Mouse (Mus musculus): Measurements from ENCODE around the gene Gm12248. TPM values are rescaled to one million over a fixed set of nuclear protein-coding genes. Genes with fewer than 3 reads are reported as not detected.
A peak's percentile ranks its signal among the peaks of the same experiment; 100 is the strongest.
"Not testable (repeated sequence)": the region's sequence is repeated elsewhere in the genome, so short reads cannot be mapped to it uniquely, and the experiment has no call there.

Gene Gm12248
- polyA plus RNA-seq, 1 experiment from 2014 or later = not detected

DNA sequence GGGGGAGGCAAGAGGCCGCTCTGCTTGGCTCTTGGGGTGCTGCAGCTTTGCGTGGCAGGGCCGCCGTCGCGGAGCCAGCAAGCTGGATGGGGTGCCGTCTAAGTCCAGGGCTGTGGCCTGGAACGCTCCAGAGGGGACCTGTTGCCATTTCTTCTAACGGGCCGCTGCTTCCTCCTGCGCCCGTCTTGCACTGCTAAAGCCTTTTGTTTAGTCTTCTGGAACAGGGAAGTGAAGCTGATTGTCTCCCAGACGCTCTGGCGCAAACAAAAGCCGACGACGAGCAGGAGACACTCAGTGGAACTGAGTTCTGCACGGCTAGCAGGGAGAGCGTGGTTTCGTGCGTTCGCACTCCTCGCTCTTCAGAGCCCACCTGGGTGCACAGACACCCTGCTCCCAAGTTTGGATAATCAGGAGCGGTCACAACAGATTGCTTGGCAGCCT is 11.4 kb upstream of the Gm12248 start:
- H3K9ac ChIP-seq (ENCODE audit: low read depth, low read length) = peak overlapping the region; percentile 87
- peak overlapping the region; percentile 71 for H3K4me3 ChIP-seq (ENCODE audit: low read length)
- no peaks in the 10 kb centered on the region for H3K27me3 ChIP-seq (ENCODE audit: control insufficient read depth, insufficient read depth, low read length)
- ATAC-seq (ENCODE audit: low FRiP score, low TSS enrichment) = 0 out of 2 replicates have a peak, but pooled peaks have one; percentile 13
- no peaks in the 10 kb centered on the region for H3K36me3 ChIP-seq (ENCODE audit: control insufficient read depth, insufficient read depth, low read length)
- H3K4me1 ChIP-seq (ENCODE audit: control insufficient read depth, insufficient read depth, low read length) = peaks cover 19% of the 10 kb centered on the region
- H3K4me2 ChIP-seq (replicated peaks; ENCODE audit: low read depth, low read length) = peak overlapping the region; percentile 81
- WGBS = under 1% methylated on average over 24 of the region's 24 CpGs
- no peaks in the 10 kb centered on the region for H3K9me3 ChIP-seq (ENCODE audit: control insufficient read depth, low read length)
- H3K27ac ChIP-seq (ENCODE audit: low read depth, low read length) = peak overlapping the region; percentile 90

DNA sequence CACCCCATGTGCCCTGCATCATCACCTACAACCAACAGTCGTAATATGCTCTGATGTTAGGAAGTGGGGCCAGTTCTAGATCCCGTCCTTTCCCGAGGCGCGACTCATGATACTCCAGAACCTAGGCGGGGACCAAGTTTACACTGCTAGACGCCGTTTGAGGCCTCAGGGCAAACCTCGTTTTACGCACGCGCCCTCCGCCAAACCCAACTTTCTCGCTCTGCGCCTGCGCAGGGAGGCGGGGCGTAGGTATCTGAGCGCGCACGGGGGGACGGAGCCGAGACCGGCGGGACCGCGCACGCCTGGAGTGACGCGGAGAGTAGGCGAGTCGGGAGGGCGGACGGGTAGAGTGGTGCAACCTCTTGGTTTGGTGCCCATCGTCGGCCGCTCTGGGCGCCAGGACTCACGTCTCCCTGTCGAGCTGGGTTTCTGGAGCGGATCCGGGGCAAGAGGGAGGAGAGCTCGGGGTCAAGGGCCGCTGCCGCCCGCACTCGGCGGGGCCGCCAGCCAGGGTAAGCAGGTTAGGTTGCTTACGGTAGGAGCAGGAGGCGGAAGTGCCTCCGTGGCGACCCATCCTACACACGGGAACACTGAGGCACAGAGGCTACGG is 10.9 kb upstream of the Gm12248 start, which contains the start of gene Cnot8:
Cnot8 (plus strand) TSS at position 457 of the 610 bp plus-strand sequence.
- Histone ChIP-seq H3K27me3 (ENCODE audit: control insufficient read depth, insufficient read depth, low read length) (no peaks in the 10 kb centered on the region), H3K4me2 (replicated peaks; ENCODE audit: low read depth, low read length) (peak within 1 kb of the TSS; percentile 81), H3K4me1 (ENCODE audit: control insufficient read depth, insufficient read depth, low read length) (peaks cover 19% of the 10 kb centered on the region), H3K27ac (ENCODE audit: low read depth, low read length) (peak within 1 kb of the TSS; percentile 90), H3K4me3 (ENCODE audit: low read length) (peak within 1 kb of the TSS; percentile 71), H3K36me3 (ENCODE audit: control insufficient read depth, insufficient read depth, low read length) (no peaks in the 10 kb centered on the region), H3K9me3 (ENCODE audit: control insufficient read depth, low read length) (no peaks in the 10 kb centered on the region), H3K9ac (ENCODE audit: low read depth, low read length) (peak within 1 kb of the TSS; percentile 87)
- peak; percentile 97 for ATAC-seq (ENCODE audit: low FRiP score, low TSS enrichment)
- WGBS = under 1% methylated on average over 55 of the region's 55 CpGs

DNA sequence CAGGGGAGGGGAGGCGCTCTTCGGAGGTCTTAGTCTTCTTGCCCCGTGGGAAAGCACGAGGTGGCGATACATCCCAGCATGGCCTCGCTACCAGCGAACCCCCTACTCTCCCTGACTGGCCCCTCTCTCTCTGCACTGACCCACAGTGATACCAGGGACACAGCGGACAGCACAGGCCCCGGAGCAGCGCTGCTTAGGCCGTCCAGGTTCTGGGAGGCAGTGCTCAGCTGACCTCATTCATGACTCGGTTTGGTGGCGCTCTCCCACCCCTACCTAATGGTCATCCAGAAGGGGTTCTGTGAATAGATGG is 10.4 kb upstream of the Gm12248 start:
- Histone ChIP-seq H3K4me2 (replicated peaks; ENCODE audit: low read depth, low read length) (peak overlapping the region; percentile 45), H3K9ac (ENCODE audit: low read depth, low read length) (peak overlapping the region; percentile 52; the same call in 1 of the 2 replicates), H3K27ac (ENCODE audit: low read depth, low read length) (peak overlapping the region; percentile 57; the same call in 1 of the 2 replicates), H3K4me1 (ENCODE audit: control insufficient read depth, insufficient read depth, low read length) (peaks cover 19% of the 10 kb centered on the region), H3K36me3 (ENCODE audit: control insufficient read depth, insufficient read depth, low read length) (no peaks in the 10 kb centered on the region), H3K27me3 (ENCODE audit: control insufficient read depth, insufficient read depth, low read length) (no peaks in the 10 kb centered on the region), H3K9me3 (ENCODE audit: control insufficient read depth, low read length) (no peaks in the 10 kb centered on the region), H3K4me3 (ENCODE audit: low read length) (peak overlapping the region; percentile 31)
- ATAC-seq (ENCODE audit: low FRiP score, low TSS enrichment) = peak; percentile 51
- WGBS = 53% methylated on average over 13 of the region's 13 CpGs

DNA sequence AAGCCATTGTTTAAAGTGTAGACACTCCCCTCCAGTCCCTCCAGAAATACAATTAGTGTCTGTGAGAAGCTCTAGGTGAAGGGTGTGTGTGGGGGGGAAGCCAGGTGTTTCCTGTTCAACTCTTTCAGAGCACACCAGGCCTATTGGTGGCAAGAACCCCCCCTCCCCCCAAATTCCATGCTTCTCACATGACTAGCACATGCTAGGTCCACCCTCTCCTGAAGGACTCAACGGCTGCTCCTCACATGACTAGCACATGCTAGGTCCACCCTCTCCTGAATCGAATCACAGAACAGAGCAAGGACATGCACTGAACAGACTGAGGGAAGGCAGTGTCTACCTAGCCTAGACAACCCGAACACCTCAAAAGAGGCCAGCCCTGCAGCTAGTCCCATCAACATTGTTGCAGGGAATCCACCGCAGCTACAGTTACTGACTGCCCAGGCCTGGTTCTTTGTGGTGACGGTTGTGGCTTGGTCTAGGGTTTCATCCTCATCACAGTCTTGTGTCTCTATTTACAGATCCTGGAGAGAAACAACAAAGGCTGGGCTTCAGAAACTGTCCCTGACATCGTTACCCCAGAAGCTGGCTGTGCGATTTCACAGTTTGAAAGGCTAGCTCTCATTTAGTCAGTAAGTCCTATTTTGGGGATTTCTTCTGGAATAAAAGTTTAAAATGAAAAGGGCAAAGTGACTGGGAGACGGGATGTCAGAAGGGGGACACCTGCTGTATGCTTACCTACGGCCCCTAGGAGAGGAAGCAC is 9.8 kb upstream of the Gm12248 start:
- Histone ChIP-seq H3K9ac (ENCODE audit: low read depth, low read length) (peak overlapping the region; percentile 52; the same call in 1 of the 2 replicates), H3K4me1 (ENCODE audit: control insufficient read depth, insufficient read depth, low read length) (peaks cover 18% of the 10 kb centered on the region), H3K27ac (ENCODE audit: low read depth, low read length) (peak overlapping the region; percentile 57; the same call in 1 of the 2 replicates), H3K4me2 (replicated peaks; ENCODE audit: low read depth, low read length) (peak overlapping the region; percentile 45), H3K27me3 (ENCODE audit: control insufficient read depth, insufficient read depth, low read length) (0 out of 2 replicates have a peak, but pooled peaks cover 2% of the 10 kb centered on the region), H3K9me3 (ENCODE audit: control insufficient read depth, low read length) (no peaks in the 10 kb centered on the region), H3K36me3 (ENCODE audit: control insufficient read depth, insufficient read depth, low read length) (no peaks in the 10 kb centered on the region), H3K4me3 (ENCODE audit: low read length) (peak overlapping the region; percentile 31; the same call in 1 of the 2 replicates)
- 84% methylated on average over 9 of the region's 9 CpGs for WGBS
- ATAC-seq (ENCODE audit: low FRiP score, low TSS enrichment) = no peak

DNA sequence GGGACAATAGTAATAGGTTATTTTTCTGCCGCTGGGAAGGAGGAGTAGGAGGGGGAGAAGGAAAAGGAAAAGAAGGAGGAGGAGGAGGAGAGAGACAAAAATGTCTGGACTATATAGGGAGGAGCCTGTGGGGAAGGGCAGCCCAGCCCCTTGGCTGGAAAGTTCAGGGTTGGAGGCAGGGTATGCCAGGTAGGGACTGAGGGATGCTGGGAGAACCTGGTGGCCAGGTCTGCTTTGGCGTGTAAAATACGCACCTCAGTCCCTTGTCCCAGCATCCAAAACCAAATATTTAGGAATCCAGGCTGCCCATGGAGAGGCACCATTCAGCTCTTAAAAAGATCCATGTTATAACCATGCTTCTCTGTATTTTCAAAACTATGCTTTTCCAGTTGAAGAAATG is 9.2 kb upstream of the Gm12248 start:
- H3K4me3 ChIP-seq (ENCODE audit: low read length) = no peak overlapping the region
- WGBS = 76% methylated on average over 3 of the region's 3 CpGs
- H3K4me2 ChIP-seq (replicated peaks; ENCODE audit: low read depth, low read length) = no peak overlapping the region
- no peak for ATAC-seq (ENCODE audit: low FRiP score, low TSS enrichment)
- H3K9ac ChIP-seq (ENCODE audit: low read depth, low read length) = no peak overlapping the region
- H3K36me3 ChIP-seq (ENCODE audit: control insufficient read depth, insufficient read depth, low read length) = no peaks in the 10 kb centered on the region
- peaks cover 16% of the 10 kb centered on the region for H3K4me1 ChIP-seq (ENCODE audit: control insufficient read depth, insufficient read depth, low read length)
- H3K27ac ChIP-seq (ENCODE audit: low read depth, low read length) = no peak overlapping the region
- H3K27me3 ChIP-seq (ENCODE audit: control insufficient read depth, insufficient read depth, low read length) = 0 out of 2 replicates have a peak, but pooled peaks cover 2% of the 10 kb centered on the region
- H3K9me3 ChIP-seq (ENCODE audit: control insufficient read depth, low read length) = no peaks in the 10 kb centered on the region

DNA sequence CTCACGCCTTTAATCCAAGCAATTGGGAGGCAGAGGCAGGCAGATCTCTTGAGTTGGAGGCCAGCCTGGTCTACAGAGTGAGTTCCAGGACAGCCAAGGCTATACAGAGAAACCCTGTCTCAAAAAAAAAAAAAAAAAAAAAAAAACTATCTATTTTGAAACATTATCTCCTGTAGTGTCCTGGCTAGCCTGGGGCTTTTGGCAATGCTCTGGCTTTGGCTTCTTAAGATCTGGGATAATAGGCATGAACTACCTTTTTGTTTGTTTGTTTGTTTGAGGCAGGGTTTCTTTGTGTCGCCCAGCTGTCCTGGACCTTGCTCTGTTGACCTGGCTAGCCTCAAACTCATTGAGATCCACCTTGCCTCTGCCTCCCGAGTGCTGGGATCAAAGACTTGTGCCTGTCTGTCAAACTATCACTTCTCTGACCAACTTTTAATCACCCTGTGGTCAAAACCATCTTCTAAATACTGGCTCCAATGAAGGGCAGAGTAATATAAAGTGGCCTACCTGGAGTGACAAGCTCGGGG is 8.3 kb upstream of the Gm12248 start:
- H3K4me2 ChIP-seq (replicated peaks; ENCODE audit: low read depth, low read length) = no peak overlapping the region
- no peaks in the 10 kb centered on the region for H3K36me3 ChIP-seq (ENCODE audit: control insufficient read depth, insufficient read depth, low read length)
- peaks cover 16% of the 10 kb centered on the region for H3K4me1 ChIP-seq (ENCODE audit: control insufficient read depth, insufficient read depth, low read length)
- H3K9me3 ChIP-seq (ENCODE audit: control insufficient read depth, low read length) = no peaks in the 10 kb centered on the region
- H3K9ac ChIP-seq (ENCODE audit: low read depth, low read length) = no peak overlapping the region
- H3K4me3 ChIP-seq (ENCODE audit: low read length) = no peak overlapping the region
- no peak for ATAC-seq (ENCODE audit: low FRiP score, low TSS enrichment)
- H3K27ac ChIP-seq (ENCODE audit: low read depth, low read length) = no peak overlapping the region
- H3K27me3 ChIP-seq (ENCODE audit: control insufficient read depth, insufficient read depth, low read length) = 0 out of 2 replicates have a peak, but pooled peaks cover 2% of the 10 kb centered on the region
- 83% methylated on average over 4 of the region's 4 CpGs for WGBS

DNA sequence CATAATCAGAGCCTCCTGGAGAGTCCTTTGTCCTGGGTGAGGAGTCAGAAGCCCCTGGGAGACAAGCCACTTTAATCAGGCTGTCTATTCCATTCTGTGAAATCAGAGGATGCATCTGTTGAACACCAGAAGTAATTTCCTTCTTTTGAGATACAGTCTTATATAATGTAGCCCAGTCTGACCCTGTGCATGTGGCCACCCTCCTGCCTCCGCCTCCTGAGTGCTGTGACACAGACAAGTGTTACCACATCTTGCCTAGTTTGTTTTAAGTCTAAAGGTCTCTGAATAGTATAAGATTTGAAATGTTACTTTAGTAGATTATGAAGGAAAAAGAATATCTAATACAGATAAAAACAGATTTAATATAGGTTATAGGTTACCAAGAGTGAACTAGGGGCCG is 7.1 kb upstream of the Gm12248 start:
- no peak overlapping the region for H3K27ac ChIP-seq (ENCODE audit: low read depth, low read length)
- no peak overlapping the region for H3K4me3 ChIP-seq (ENCODE audit: low read length)
- peaks cover 11% of the 10 kb centered on the region for H3K4me1 ChIP-seq (ENCODE audit: control insufficient read depth, insufficient read depth, low read length)
- H3K27me3 ChIP-seq (ENCODE audit: control insufficient read depth, insufficient read depth, low read length) = 0 out of 2 replicates have a peak, but pooled peaks cover 2% of the 10 kb centered on the region
- no peaks in the 10 kb centered on the region for H3K36me3 ChIP-seq (ENCODE audit: control insufficient read depth, insufficient read depth, low read length)
- no peak for ATAC-seq (ENCODE audit: low FRiP score, low TSS enrichment)
- no peaks in the 10 kb centered on the region for H3K9me3 ChIP-seq (ENCODE audit: control insufficient read depth, low read length)
- 89% methylated on average over 2 of the region's 2 CpGs for WGBS
- no peak overlapping the region for H3K9ac ChIP-seq (ENCODE audit: low read depth, low read length)
- H3K4me2 ChIP-seq (replicated peaks; ENCODE audit: low read depth, low read length) = no peak overlapping the region

DNA sequence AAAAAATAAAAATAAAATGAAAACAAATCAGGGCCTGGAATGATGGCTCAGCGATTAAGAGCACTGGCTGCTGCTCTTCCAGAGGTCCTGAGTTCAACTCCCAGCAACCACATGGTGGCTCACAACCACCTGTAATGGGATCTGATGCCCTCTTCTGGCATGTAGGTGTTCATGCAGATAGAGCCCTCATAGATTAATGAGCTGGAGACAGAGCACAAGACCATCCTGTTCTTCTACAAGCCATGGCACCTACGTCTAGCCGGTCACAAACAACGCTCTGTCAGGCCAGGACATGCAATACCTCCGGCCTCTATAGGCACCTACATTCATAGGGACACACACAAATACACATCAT is 5.4 kb upstream of the Gm12248 start:
- H3K4me3 ChIP-seq (ENCODE audit: low read length); H3K36me3 ChIP-seq (ENCODE audit: control insufficient read depth, insufficient read depth, low read length); H3K27ac ChIP-seq (ENCODE audit: low read depth, low read length); H3K4me2 ChIP-seq (replicated peaks; ENCODE audit: low read depth, low read length); H3K9me3 ChIP-seq (ENCODE audit: control insufficient read depth, low read length); H3K4me1 ChIP-seq (ENCODE audit: control insufficient read depth, insufficient read depth, low read length); H3K27me3 ChIP-seq (ENCODE audit: control insufficient read depth, insufficient read depth, low read length); ATAC-seq (ENCODE audit: low FRiP score, low TSS enrichment); H3K9ac ChIP-seq (ENCODE audit: low read depth, low read length): not testable (repeated sequence)
- 61% methylated on average over 5 of the region's 5 CpGs for WGBS

Data from kidney, embryonic 14.5 days (tissue).